In genomic region chr11:97840135-97840490, GRCm38 (mm10) we compare ENCODE assay signal across 8 mouse cellular contexts. TPM values are rescaled to one million over a fixed set of nuclear protein-coding genes. Genes with fewer than 3 reads are reported as not detected.
A peak's percentile ranks its signal among the peaks of the same experiment; 100 is the strongest.
DNase-seq lines count a peak whose midpoint lies in the region; ATAC-seq and TF ChIP-seq lines count a peak whose summit lies in the region.

No protein-coding gene starts in this region.

- 59% methylated on average over 2 of the region's 2 CpGs for WGBS in embryonic facial prominence, embryonic 14.5 days
- 56% methylated on average over 2 of the region's 2 CpGs for WGBS in hindbrain, postnatal 0 days

- peak overlapping the region; percentile 57 for H3K4me2 ChIP-seq in embryonic facial prominence, embryonic 14.5 days (ENCODE audit: low read depth, low read length)
- peak overlapping the region; percentile 69 for H3K4me2 ChIP-seq in hindbrain, postnatal 0 days (ENCODE audit: low read depth, low read length)

- no peak for DNase-seq in layer of hippocampus, adult 2 months (ENCODE audit: low spot score in 2 of 2)
- DNase-seq in layer of hippocampus, postnatal 36 days: no peak
- DNase-seq in embryonic facial prominence, embryonic 14.5 days (ENCODE audit: low spot score): no peak
- no peak for DNase-seq in hindbrain, postnatal 0 days (ENCODE audit: low spot score)
- peak; percentile 52 for DNase-seq in naive thymus-derived CD4-positive, alpha-beta T cell, adult 2 months (ENCODE audit: low read depth)
- DNase-seq in T-cell, adult 2 months (ENCODE audit: low spot score): no peak
- no peak for DNase-seq in kidney, adult 9 months
- DNase-seq in cerebellum, adult 11 months: no peak

- peak overlapping the region; percentile 81; the same call in 1 of the 2 replicates for H3K4me3 ChIP-seq in layer of hippocampus, adult 2 months
- no peak overlapping the region for H3K4me3 ChIP-seq in embryonic facial prominence, embryonic 14.5 days (ENCODE audit: low read depth, low read length)
- peak overlapping the region; percentile 52 for H3K4me3 ChIP-seq in hindbrain, postnatal 0 days (ENCODE audit: low read length)

- ATAC-seq in embryonic facial prominence, embryonic 14.5 days (ENCODE audit: low read depth): no peak
- no peak for ATAC-seq in hindbrain, postnatal 0 days

- H3K27me3 ChIP-seq in embryonic facial prominence, embryonic 14.5 days (replicated peaks; ENCODE audit: control insufficient read depth, insufficient read depth, low read length): no peaks in the 10 kb centered on the region
- no peaks in the 10 kb centered on the region for H3K27me3 ChIP-seq in hindbrain, postnatal 0 days (ENCODE audit: insufficient read depth, low read length)

- no peak for TF ChIP-seq CTCF in layer of hippocampus, adult 2 months (conservative IDR thresholded peaks at IDR 0.05)
- no peak for TF ChIP-seq CTCF in hindbrain, postnatal 0 days (IDR thresholded peaks at IDR 0.05; ENCODE audit: low read depth)

- H3K27ac ChIP-seq in layer of hippocampus, adult 2 months: peak overlapping the region; percentile 97
- H3K27ac ChIP-seq in embryonic facial prominence, embryonic 14.5 days (replicated peaks; ENCODE audit: low read depth, low read length): peak overlapping the region; percentile 82
- peak overlapping the region; percentile 92 for H3K27ac ChIP-seq in hindbrain, postnatal 0 days

- H3K9me3 ChIP-seq in embryonic facial prominence, embryonic 14.5 days (ENCODE audit: control insufficient read depth, low read length): no peaks in the 10 kb centered on the region
- H3K9me3 ChIP-seq in hindbrain, postnatal 0 days (ENCODE audit: low read length): no peaks in the 10 kb centered on the region

- H3K4me1 ChIP-seq in embryonic facial prominence, embryonic 14.5 days (ENCODE audit: control insufficient read depth, insufficient read depth, low read length): peaks cover 7% of the 10 kb centered on the region
- H3K4me1 ChIP-seq in hindbrain, postnatal 0 days (ENCODE audit: insufficient read depth, low read length): no peaks in the 10 kb centered on the region

- peaks cover 33% of the 10 kb centered on the region for H3K36me3 ChIP-seq in embryonic facial prominence, embryonic 14.5 days (ENCODE audit: control insufficient read depth, insufficient read depth, low read length)
- peaks cover 19% of the 10 kb centered on the region; the same call in 1 of the 2 replicates for H3K36me3 ChIP-seq in hindbrain, postnatal 0 days (ENCODE audit: insufficient read depth, low read length)

- H3K9ac ChIP-seq in embryonic facial prominence, embryonic 14.5 days (ENCODE audit: low read depth, low read length): peak overlapping the region; percentile 67; the same call in 1 of the 2 replicates
- peak overlapping the region; percentile 64 for H3K9ac ChIP-seq in hindbrain, postnatal 0 days (replicated peaks; ENCODE audit: low read length)

RNA-seq across cellular contexts. Expression of gene B230217C12Rik, which starts 0.5 kb away (rescaled TPM):
- 10 to 100 TPM; 67.8 to 72.6 TPM for total RNA-seq in layer of hippocampus, adult 2 months (2021)
- 10 to 100 TPM; 67.5 to 68.4 TPM for total RNA-seq in layer of hippocampus, postnatal 36 days (2021)
- polyA plus RNA-seq in embryonic facial prominence, embryonic 14.5 days (2014; fragmentation: Nextera tagmentation; extraction: Ambion mirVana): 7.0 and 7.5 TPM in 2 replicates
- total RNA-seq in hindbrain, postnatal 0 days (2014; rRNA removed): 29.4 and 30.0 TPM in 2 replicates
- 31.6 and 32.3 TPM in 2 replicates for polyA plus RNA-seq in hindbrain, postnatal 0 days (2015; fragmentation: Nextera tagmentation; extraction: Ambion mirVana)

RNA-seq across cellular contexts. Expression of gene Lasp1, which starts 41.3 kb away (rescaled TPM):
- total RNA-seq in layer of hippocampus, adult 2 months (2021): 10 to 100 TPM; 88.1 to 91.4 TPM
- 10 to 100 TPM; 98.0 to 98.2 TPM for total RNA-seq in layer of hippocampus, postnatal 36 days (2021)
- polyA plus RNA-seq in embryonic facial prominence, embryonic 14.5 days (2014; fragmentation: Nextera tagmentation; extraction: Ambion mirVana): 88.6 and 96.3 TPM in 2 replicates
- 177 and 187 TPM in 2 replicates for total RNA-seq in hindbrain, postnatal 0 days (2014; rRNA removed)
- 121 and 137 TPM in 2 replicates for polyA plus RNA-seq in hindbrain, postnatal 0 days (2015; fragmentation: Nextera tagmentation; extraction: Ambion mirVana)

RNA-seq across cellular contexts. Expression of gene Fbxo47, which starts 43.8 kb away (rescaled TPM):
- 1 to 10 TPM; 1.2 to 1.8 TPM for total RNA-seq in layer of hippocampus, adult 2 months (2021)
- 1 to 10 TPM; 1.5 to 2.1 TPM for total RNA-seq in layer of hippocampus, postnatal 36 days (2021)
- polyA plus RNA-seq in embryonic facial prominence, embryonic 14.5 days (2014; fragmentation: Nextera tagmentation; extraction: Ambion mirVana): 0.43 and 0.97 TPM in 2 replicates
- 0.47 and 1.2 TPM in 2 replicates for total RNA-seq in hindbrain, postnatal 0 days (2014; rRNA removed)
- 0.34 and 0.36 TPM in 2 replicates for polyA plus RNA-seq in hindbrain, postnatal 0 days (2015; fragmentation: Nextera tagmentation; extraction: Ambion mirVana)

RNA-seq across cellular contexts. Expression of gene Rpl23, which starts 57.9 kb away (rescaled TPM):
- 100 to 1,000 TPM; 361 to 374 TPM for total RNA-seq in layer of hippocampus, adult 2 months (2021)
- total RNA-seq in layer of hippocampus, postnatal 36 days (2021): 100 to 1,000 TPM; 355 TPM
- 712 and 810 TPM in 2 replicates for polyA plus RNA-seq in embryonic facial prominence, embryonic 14.5 days (2014; fragmentation: Nextera tagmentation; extraction: Ambion mirVana)
- total RNA-seq in hindbrain, postnatal 0 days (2014; rRNA removed): 124 and 141 TPM in 2 replicates
- polyA plus RNA-seq in hindbrain, postnatal 0 days (2015; fragmentation: Nextera tagmentation; extraction: Ambion mirVana): 351 and 362 TPM in 2 replicates
